Mouse (Mus musculus): ENCODE data around the gene Hdac2.

Gene Hdac2

DNA sequence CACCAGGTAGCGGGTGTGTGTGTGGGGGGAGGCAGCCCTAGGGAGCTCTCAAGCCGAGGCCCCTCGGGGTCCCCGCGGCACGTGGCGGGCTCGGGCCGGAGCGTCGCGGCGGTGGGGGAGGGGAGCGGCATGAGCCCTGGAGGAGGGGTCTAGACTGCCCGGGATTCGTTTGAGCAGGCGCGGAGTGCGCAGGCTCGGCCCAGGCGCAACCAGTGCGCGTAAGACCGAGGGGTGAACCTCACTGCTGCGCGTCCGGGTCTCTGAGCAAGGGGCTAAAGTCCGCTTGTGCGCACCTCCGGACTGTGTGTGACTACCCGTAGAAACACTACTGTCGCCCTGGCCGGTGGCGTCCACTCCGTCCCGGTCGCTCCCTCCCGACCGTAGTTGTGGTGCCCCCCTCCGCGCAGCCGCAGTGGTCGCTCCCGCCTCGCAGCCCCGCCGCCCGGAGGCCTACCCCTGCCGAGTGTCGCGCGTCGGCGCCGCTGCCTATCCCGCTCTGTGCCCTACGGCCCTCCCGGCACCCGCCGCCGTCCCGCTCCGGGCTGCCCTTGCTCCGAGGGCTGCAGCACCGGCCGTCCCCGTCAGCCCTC is at the start of gene Hdac2:
Gene Hdac2, plus strand, starts transcription at position 459 of the 590 bp plus-strand sequence.
- DNase-seq (ENCODE audit: low spot score): peak; percentile 73

DNA sequence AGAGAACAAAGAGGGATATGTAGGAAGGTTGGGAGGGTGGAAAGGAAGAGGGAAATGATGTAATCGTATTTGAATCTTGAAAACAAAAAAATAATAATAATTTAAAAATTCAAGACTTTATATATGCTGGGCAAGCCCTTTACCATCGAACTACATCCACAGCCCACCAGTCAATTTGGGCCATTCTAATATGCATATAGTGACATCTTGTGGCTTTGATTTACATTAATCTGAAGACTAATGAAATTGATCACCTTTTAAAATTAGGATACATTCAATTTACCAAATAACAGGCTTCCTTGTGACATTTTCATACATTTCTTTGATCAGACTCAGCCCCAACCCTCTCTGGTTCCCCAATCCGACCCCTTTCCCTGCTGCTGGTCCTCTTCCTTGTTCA is 46.1 kb upstream of the Hdac2 start:
- no peak for DNase-seq (ENCODE audit: low spot score)

DNA sequence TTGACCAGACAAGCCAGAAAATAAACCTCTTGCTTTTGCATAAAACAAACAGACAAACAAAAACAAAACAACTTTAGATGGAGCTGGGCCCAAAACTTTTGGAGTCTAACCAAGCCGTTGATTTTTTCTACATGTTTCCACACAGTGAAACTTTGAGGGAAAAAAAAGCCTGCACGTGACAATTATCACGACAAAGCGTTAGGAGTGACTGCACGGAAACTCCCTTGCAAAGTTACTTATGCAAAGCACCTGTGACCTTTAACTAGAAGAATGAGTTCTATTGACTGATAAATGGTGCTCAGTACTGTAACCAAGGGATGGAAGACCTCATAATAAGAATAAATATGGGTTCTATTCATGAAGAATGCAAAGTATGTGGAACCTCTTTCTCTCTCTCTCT is 38.5 kb upstream of the Hdac2 start:
- no peak for DNase-seq (ENCODE audit: low spot score)

DNA sequence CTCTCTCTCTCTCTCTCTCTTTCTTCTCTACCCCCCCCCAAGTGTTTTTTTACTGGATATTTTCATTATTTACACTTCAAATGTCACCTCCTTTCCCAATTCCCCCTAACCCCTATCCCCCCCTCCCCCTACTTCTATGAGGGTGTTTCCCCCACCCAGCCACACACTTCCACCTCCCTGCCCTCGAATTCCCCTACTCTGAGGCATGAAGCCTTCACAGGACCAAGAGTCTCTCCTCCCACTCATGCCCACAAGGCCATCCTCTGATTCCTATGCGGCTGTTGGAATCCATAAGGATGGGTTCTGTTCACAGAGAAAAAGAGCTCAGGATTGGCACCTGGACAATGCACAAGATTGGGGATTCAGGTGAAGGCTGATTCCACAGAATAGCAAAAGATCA is 38.1 kb upstream of the Hdac2 start:
- no peak for DNase-seq (ENCODE audit: low spot score)

DNA sequence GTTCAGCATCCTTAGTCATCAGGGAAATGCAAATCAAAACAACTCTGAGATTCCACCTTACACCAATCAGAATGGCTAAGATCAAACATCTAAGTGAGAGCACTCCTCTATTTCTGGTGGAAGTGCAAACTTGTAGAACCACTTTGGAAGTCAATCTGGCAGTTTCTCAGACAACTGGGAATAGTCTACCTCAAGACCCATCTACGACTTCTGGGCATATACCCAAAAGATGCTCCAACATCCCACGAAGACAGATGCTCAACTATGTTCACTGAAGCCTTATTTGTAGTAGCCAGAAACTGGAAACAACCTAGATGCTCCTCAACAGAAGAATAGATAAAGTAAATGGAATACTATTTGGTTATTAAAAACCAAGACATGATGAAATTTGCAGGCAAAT is 22.6 kb upstream of the Hdac2 start:
- DNase-seq (ENCODE audit: low spot score): no peak

DNA sequence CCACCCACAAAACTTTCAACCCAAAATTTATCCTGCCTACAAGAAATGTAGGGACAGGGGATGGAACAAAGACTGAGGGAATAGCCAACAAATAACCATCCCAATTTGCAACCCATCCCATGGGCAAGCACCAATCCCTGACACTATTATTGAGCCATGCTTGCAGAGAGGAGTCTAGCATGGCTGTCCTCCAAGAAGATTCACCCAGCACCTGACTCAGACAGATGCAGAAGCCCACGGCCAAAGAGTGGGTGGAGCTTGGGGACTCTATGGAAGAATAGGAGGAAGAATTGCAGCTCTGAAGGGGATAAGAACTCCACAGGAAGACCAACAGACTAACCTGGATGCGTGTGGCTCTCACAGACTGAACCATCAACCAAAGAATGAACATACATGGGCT is 21.7 kb upstream of the Hdac2 start:
- no peak for DNase-seq (ENCODE audit: low spot score)

DNA sequence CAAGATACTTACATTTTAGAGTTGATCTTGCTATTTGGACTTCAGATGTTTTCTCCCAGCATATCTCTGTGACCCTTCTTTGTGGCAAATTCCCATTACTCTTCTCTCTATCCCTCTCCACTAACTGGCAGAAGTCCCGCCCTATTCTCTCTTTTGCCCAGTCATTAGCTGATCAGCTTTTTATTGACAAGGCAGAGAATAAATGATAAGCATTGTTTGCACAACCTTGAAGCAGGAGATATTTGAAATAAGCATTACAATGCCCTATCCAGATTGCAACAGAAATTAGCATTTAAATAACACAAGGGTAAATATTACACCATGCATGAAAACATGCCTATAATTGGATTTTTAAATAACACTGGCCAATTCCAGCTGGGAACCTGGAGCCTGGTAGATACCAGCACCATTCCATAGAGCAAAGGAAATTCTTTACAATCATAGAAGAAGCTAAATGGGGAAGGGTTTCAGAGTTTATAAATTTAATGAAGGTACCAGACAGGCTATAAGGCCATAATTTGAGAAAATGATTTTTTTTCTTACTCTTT is 14.7 kb upstream of the Hdac2 start:
- no peak for DNase-seq (ENCODE audit: low spot score)

DNA sequence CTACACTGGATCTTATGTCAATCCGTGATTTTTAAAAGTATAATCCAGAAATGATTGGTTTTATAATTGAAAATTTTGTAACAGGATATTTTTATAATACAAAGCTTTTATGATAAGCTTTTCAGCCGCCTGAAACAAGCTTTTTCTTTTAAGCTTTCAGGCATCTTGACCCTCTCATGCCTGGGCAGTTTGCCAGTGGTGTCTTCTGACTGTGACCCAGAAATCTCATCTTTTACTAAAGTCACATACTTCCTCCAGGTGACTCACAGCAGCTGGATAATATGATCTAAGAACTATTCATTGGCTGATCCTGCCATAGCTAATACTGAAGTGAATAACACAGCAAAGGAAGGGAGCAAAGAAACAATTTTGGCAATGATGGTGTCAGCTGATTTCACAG is 9.9 kb upstream of the Hdac2 start:
- no peak for DNase-seq (ENCODE audit: low spot score)

DNA sequence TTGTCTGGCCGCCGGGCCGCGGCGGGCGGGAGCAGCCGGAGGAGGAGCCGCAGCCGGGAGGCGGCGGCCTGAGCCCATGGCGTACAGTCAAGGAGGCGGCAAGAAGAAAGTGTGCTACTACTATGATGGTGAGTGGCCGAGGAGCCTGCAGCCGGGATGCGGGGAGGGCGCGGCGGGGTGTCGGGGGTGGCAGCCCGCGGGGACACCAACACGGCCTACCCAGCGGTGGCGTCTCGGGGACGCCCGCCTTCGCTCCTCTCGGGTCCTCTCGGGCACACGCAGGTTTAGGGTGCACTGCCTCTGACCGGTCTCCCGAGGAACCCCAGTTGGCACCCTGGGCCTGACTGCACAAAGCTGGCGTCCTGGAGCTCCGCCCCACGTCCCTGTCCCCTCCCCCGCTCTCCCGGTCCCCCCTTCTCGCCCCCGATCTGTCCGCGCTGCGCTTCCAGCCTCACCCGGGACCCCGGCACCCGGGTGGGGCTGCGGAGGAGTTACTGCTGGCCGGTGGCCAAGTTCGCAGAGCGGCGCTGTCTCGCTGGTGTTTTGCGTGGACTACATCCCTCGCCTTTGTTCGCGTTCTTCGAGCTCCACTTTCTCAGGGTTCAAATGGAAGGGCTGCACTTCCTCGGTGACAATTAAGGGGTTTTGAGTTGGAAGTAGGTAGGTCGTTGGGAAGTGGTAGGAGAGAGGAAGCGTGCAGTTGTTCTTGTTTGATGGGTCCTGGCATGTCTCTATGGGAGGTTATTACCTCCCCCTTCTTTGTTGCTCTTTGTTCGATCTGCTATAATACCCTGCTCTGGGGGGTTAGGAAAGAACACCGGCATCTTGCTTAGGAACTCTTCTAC is 554 bp downstream of the Hdac2 start:
- no peak for DNase-seq (ENCODE audit: low spot score)

DNA sequence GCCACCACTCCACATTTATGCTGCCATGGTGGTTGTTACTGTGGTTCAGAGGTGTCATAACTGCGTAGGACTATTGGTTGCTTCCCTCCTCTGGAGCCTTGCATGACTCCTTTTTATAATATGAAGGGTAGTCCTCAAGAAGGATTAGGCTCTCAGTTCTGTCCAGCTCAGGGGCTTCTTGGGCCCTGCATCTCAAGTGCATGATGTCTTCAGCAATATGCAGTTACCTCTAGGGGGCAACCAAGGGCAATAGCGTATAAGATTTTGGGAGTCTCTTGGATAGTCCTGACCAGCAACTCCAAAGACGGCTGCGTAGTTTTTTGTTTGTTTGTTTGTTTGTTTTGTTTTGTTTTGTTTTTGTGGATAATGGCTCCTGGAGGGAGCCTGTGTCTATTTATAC is 7.5 kb downstream of the Hdac2 start:
- no peak for DNase-seq (ENCODE audit: low spot score)

DNA sequence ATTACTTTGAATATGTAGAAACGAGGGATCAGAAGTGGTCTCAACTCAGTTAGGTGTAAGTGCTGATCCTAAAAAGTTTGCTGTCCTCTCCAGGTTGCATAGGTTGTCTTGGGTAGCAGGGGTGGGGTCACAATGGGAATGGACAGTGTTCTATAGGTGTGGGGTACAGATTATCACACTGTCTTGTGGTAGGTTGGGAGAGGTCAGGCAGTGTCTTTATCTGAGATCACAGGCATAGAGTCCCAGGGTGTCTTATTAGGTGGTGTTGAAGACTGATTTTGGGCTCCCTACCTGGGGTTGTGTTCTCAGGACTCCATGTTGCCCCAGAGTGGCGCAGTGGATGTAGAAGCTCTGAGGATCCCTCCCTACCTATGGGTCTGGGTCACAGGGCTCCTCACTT is 17.8 kb downstream of the Hdac2 start:
- no peak for DNase-seq (ENCODE audit: low spot score)

DNA sequence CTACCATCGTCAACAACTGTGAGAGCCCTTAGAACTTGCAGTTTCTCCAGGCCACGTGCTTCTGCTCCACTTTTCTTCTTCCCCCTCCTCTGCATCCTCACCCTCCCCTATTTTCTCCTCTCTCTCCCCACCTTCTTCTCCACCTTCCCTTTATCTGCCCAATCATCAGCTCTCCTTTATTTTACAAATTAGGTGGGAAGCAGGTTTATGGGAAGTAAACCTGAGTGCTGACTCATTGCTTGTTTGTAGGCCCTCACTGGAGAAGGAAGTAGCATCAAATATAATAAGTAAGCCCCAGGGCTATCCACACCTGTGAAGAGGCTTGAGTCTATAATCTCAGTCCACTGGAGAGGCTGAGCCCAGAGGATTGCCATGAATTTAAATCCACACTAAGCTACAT is 26.5 kb downstream of the Hdac2 start:
- DNase-seq (ENCODE audit: low spot score): no peak

DNA sequence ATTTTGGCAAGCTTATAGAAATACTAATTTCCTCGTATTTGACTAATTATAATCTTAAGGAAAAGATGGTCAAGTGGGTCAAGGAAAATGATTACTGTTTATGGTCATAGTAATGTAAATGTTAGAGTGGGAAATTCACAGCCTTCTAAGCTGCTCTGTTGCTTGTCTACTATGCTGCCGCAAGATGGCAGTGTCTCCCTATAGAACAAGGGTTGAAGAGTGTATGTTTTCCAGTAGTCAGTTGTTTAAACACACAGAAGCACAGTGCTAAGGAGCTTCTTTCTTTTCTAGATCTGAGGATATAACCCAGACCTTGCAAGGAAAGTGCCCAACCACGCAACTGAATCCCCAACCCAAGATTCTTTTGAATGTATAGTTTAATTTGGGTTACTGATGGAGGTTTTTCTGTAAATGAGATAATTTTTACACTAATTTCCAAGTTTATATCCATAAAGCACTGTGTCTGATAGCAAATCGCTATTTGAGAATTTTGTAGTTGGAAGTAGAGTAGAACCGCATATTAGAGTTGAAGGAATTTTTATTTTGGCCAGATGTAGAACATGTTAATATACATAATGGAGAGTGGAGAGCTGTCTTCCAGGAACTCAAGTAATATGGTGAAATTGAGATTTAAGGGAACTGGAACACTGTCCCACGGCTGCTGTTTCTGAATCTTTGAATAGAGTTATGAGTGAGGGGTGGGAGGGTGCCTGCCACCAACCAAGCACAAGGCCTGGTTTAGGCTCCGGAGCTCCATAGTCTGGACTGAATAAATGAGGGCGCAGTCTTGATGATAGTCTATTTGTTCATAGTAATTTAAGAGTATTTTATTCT is 40.1 kb downstream of the Hdac2 start:
- no peak for DNase-seq (ENCODE audit: low spot score)

DNA sequence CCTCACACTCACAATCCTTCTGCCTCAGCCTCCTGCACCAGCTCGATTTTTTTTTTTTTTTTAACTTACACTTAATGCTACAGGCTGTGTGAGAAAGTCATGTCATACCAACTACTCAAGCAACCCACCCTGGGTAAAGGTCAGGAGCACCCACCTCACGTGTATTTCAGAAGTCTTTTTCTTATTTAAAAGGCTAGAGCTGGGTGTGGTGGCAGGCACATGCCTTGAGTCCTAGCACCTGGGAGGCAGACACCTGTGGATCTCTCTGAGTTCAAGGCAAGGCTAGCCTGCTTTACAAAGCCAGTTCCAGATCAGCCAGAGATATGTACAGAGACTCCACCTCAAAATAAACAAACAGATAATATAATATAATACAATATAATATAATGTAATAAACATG is 41.4 kb downstream of the Hdac2 start:
- no peak for DNase-seq (ENCODE audit: low spot score)

DNA sequence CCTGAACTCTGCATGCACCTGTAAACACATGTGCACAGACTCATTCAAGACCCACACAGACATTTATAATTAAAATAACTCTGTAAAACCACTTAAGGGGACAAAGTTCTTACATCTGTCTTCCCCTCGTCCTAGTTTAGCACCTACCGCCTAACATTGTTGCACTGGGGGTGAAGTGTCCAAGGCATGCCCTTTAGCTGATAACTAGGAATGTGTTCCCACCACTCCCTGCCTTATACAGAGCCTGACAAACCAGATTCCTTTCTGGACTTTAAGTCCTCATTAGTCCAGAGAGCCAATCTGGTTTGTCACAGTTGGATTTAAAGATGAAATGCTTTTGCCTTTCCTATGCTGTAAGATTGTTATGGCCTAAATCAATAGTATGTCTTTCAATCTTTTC is 41.9 kb downstream of the Hdac2 start:
- no peak for DNase-seq (ENCODE audit: low spot score)

DNA sequence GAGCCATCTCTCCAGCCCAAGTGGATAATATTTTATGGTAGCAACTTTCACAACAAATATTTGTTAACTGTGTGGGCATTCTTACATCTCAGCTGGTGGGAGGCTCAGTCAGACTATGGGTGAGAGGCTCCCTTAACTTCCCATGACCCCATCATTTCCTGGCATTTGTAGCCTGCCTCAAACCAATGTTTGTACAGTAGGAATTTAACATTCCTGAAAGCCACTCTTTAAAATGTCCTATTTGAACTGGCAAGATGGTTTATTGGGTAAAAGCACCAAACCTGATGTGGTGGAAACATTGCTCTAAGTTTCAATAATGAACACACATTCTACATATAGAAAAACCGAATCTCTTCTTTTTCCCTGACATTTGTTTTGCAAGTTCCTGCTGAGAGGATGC is 50.0 kb downstream of the Hdac2 start:
- DNase-seq (ENCODE audit: low spot score): no peak

DNA sequence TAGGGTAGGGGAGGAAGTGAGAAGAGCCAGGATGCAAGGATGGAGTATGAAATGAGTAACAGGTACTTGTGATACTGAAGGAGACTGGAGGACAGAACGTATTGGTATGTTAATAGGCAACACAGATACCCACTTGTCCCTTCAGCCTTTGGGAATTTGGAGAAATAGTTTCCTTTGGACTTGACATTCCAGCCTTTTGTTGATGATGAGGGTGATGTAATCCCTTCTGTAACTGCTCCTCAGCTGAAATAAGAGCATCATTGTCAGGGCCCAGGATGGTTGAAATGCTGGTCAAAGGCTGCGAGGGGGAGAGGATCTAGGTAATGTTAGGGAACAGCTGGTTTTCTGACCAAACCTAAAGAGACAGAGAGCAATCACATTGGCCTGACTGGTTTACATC is 54.3 kb downstream of the Hdac2 start:
- DNase-seq (ENCODE audit: low spot score): no peak

DNA sequence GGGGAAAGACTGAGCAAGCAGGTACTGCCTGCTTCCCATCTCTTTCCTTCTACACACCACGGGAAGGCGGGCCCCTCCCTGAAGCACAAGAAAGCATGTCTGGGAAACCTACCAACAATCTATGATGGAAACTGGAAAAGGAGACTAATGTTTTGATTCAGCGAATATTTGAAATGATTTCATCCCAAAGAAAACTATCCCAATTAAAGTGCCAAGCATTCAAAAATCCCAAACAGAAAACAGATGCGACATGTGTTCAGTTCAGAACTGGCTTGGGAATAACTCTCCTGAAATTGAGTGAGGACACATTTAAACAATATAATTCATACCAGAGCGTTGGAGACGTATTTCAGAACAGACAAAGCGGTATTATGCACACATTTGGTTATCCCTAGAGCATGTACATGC is 60.8 kb downstream of the Hdac2 start:
- DNase-seq (ENCODE audit: low spot score): no peak

DNA sequence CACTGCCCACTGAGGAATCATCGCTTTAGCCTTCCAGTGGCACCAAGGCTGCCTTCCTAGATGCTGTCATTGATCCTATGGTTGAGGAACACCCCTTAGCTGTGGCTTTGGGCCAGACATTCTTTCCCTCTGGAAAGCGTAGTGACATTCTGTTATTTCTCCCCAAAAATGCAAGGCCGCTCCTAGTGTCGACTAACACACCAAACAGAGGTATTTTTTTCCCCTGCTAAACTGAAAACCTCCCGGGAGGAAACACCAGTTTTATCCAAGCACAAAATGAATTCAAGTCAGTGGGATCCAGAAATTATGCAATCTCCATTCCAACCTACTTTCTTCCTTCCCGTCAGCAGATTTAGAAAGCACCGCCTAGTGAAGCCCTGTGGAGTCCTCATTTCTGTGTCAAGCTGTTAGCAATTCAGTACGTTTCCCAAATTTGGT is 73.3 kb downstream of the Hdac2 start:
- no peak for DNase-seq (ENCODE audit: low spot score)

All from spleen, adult 12 weeks (tissue).